Mouse (Mus musculus) heart, postnatal 0 days (tissue): ENCODE data around the gene Accs. TPM values are rescaled to one million over a fixed set of nuclear protein-coding genes. Genes with fewer than 3 reads are reported as not detected.

ENCODE experiments used
- ATAC-seq: fragments of 200-750 bp; cut with Nextera tagmentation; 2 replicates; pipeline ENCODE4 v1.8.0; 2017; ENCODE audit warnings: low read depth, moderate number of reproducible peaks, moderate library complexity; ENCODE audit not compliant: insufficient read depth
- DNase-seq: peaks from one replicate; pipeline ENCODE4 v3.0.0-alpha.2; 2016; ENCODE audit warnings: low spot score
- H3K27ac ChIP-seq: fragments of 300-500 bp; sonication (generic); 2 replicates; pipeline ENCODE4 v1.5.1; 2014; ENCODE audit warnings: low read depth, mild to moderate bottlenecking
- H3K27me3 ChIP-seq: fragments of 300-500 bp; sonication (generic); 2 replicates; pipeline ENCODE4 v1.6.1; 2014; ENCODE audit warnings: low read length, mixed read lengths; ENCODE audit not compliant: control insufficient read depth, insufficient read depth
- H3K36me3 ChIP-seq: fragments of 300-500 bp; sonication (generic); replicated peaks from 2 replicates; pipeline ENCODE4 v1.6.1; 2014; ENCODE audit warnings: low read length, mixed read lengths; ENCODE audit not compliant: control insufficient read depth, insufficient read depth
- H3K4me1 ChIP-seq: fragments of 300-500 bp; sonication (generic); 2 replicates; pipeline ENCODE4 v1.6.1; 2014; ENCODE audit warnings: antibody characterized with exemption; ENCODE audit not compliant: control insufficient read depth, insufficient read depth
- H3K4me2 ChIP-seq: fragments of 300-500 bp; sonication (generic); 2 replicates; pipeline ENCODE4 v1.6.1; 2014; ENCODE audit warnings: low read depth, mild to moderate bottlenecking, low read length, moderate library complexity
- H3K4me3 ChIP-seq: fragments of 300-500 bp; sonication (generic); 2 replicates; pipeline ENCODE4 v1.5.1; 2014; ENCODE audit warnings: low read depth, low read length
- H3K9ac ChIP-seq: fragments of 300-500 bp; sonication (generic); replicated peaks from 2 replicates; pipeline ENCODE4 v1.6.1; 2014; ENCODE audit warnings: low read depth, low read length, mixed read lengths
- H3K9me3 ChIP-seq: fragments of 300-500 bp; sonication (generic); replicated peaks from 2 replicates; pipeline ENCODE4 v1.6.1; 2016; ENCODE audit warnings: low read length; ENCODE audit not compliant: control insufficient read depth
- CTCF ChIP-seq: IDR thresholded peaks from 2 replicates; pipeline ENCODE4 v1.5.1; 2016; ENCODE audit warnings: antibody characterized with exemption, control low read depth, low read depth
- EP300 ChIP-seq: IDR thresholded peaks from 2 replicates; pipeline ENCODE4 v1.6.1; 2016; ENCODE audit warnings: antibody characterized with exemption, low read depth
- WGBS: fragments of 180-500 bp; shearing (Covaris S2); extraction: QIAGEN DNeasy Blood & Tissue Kit; methylation state at CpG from one replicate; pipeline ENCODE4 v1.1.7; 2014; 5-methylcytosine and 5-hydroxymethylcytosine counted together
- polyA plus RNA-seq: library from polyadenylated mRNA; unstranded; fragments of >200 nt; fragmentation: Nextera tagmentation; extraction: Ambion mirVana; gene quantifications from 2 replicates; pipeline ENCODE4 v1.2.1, GENCODE M21; 2015
- total RNA-seq: library from RNA; depleted of rRNA; stranded (reverse); fragments of >200 nt; gene quantifications from 2 replicates; pipeline ENCODE4 v1.2.3, GENCODE M21; 2014; ENCODE audit warnings: low replicate concordance

The Accs gene
- total and polyA plus RNA-seq, 2 experiments from 2014 or later, result 6.2 to 8.4 TPM

- DNase-seq (no peak), ATAC-seq (no peak)
- no peaks in the 10 kb centered on the region for H3K9me3 ChIP-seq
- no peaks in the 10 kb centered on the region for H3K27me3 ChIP-seq
- 73% methylated on average over 13 of the region's 13 CpGs for WGBS
- H3K4me3 ChIP-seq, result no peak overlapping the region
- no peak for TF ChIP-seq CTCF
- no peak for TF ChIP-seq EP300
- peaks cover 15% of the 10 kb centered on the region for H3K36me3 ChIP-seq
- H3K27ac ChIP-seq, result no peak overlapping the region
- no peak overlapping the region for H3K4me2 ChIP-seq
- H3K4me1 ChIP-seq, result no peaks in the 10 kb centered on the region
- no peak overlapping the region for H3K9ac ChIP-seq
Observed at GRCm38 (mm10) chr2:93836232-93836785, 13.4 kb downstream of the Accs start.

GRCm38 (mm10) chr2:93835596-93835995 is 14.1 kb downstream of the Accs start:
- Histone ChIP-seq H3K36me3 (peaks cover 15% of the 10 kb centered on the region), H3K4me1 (no peaks in the 10 kb centered on the region), H3K27ac (no peak overlapping the region), H3K4me3 (no peak overlapping the region), H3K27me3 (no peaks in the 10 kb centered on the region), H3K9ac (no peak overlapping the region), H3K9me3 (no peaks in the 10 kb centered on the region), H3K4me2 (no peak overlapping the region)
- 69% methylated on average over 11 of the region's 11 CpGs for WGBS
- no peak for ATAC-seq
- TF ChIP-seq CTCF, result no peak
- no peak for TF ChIP-seq EP300
- no peak for DNase-seq

- ATAC-seq (peak; percentile 25; the same call in 1 of the 2 replicates), DNase-seq (peak; percentile 89)
- Histone ChIP-seq H3K36me3 (peaks cover 5% of the 10 kb centered on the region; the same call in 1 of the 2 replicates), H3K4me3 (no peak overlapping the region), H3K9ac (no peak overlapping the region), H3K27me3 (no peaks in the 10 kb centered on the region), H3K9me3 (no peaks in the 10 kb centered on the region), H3K4me1 (peaks cover 8% of the 10 kb centered on the region), H3K27ac (no peak overlapping the region), H3K4me2 (no peak overlapping the region)
- TF ChIP-seq CTCF, result peak; percentile 99
- no peak for TF ChIP-seq EP300
- WGBS, result 16% methylated on average over 8 of the region's 8 CpGs
Observed at GRCm38 (mm10) chr2:93823519-93823918, 26.2 kb downstream of the Accs start.

GRCm38 (mm10) chr2:93822045-93822749 is 27.5 kb downstream of the Accs start, which contains the start of gene Ext2:
Ext2 (minus strand) TSS chr2:93822568.
- TF ChIP-seq CTCF (peak; percentile 95), EP300 (no peak)
- no peaks in the 10 kb centered on the region for H3K27me3 ChIP-seq
- peak; percentile 92 for ATAC-seq
- peak within 1 kb of the TSS; percentile 96 for H3K9ac ChIP-seq
- under 1% methylated on average over 59 of the region's 66 CpGs for WGBS
- H3K4me2 ChIP-seq, result peak within 1 kb of the TSS; percentile 88
- peaks cover 8% of the 10 kb centered on the region for H3K4me1 ChIP-seq
- peaks cover 5% of the 10 kb centered on the region; the same call in 1 of the 2 replicates for H3K36me3 ChIP-seq
- 0 out of 2 replicates have a peak within 1 kb of the TSS, but pooled peaks have one; percentile 32 for H3K27ac ChIP-seq
- peak; percentile 82 for DNase-seq
- H3K9me3 ChIP-seq, result no peaks in the 10 kb centered on the region
- peak within 1 kb of the TSS; percentile 96 for H3K4me3 ChIP-seq

GRCm38 (mm10) chr2:93817791-93818190 is 32.0 kb downstream of the Accs start:
- Histone ChIP-seq H3K4me2 (no peak overlapping the region), H3K27ac (no peak overlapping the region), H3K9me3 (no peaks in the 10 kb centered on the region), H3K36me3 (peaks cover 14% of the 10 kb centered on the region), H3K4me3 (no peak overlapping the region), H3K27me3 (no peaks in the 10 kb centered on the region), H3K9ac (no peak overlapping the region), H3K4me1 (peaks cover 8% of the 10 kb centered on the region)
- DNase-seq, result no peak
- TF ChIP-seq CTCF (no peak), EP300 (no peak)
- WGBS, result 91% methylated on average over 5 of the region's 5 CpGs
- no peak for ATAC-seq
